Mouse (Mus musculus) layer of hippocampus, adult 2 months (tissue): Measurements from ENCODE around the gene Mfsd4b3. TPM values are rescaled to one million over a fixed set of nuclear protein-coding genes. Genes with fewer than 3 reads are reported as not detected.

Experiments used
- DNase-seq, 2 experiments: peaks; one replicate each; pipeline ENCODE4 v3.0.0; 2022; ENCODE audit warnings: low spot score in 2 of 2
- H3K27ac ChIP-seq: fragments of 200-600 bp; 2 replicates; pipeline ENCODE4 v1.8.1; 2022
- H3K4me3 ChIP-seq: fragments of 200-600 bp; 2 replicates; pipeline ENCODE4 v1.8.1; 2022; ENCODE audit warnings: mild to moderate bottlenecking
- CTCF ChIP-seq: fragments of 200-600 bp; conservative IDR thresholded peaks from 2 replicates; pipeline ENCODE4 v1.8.1; 2022; ENCODE audit warnings: antibody characterized with exemption, mild to moderate bottlenecking, moderate library complexity
- total RNA-seq, 2 experiments: library from RNA; stranded (reverse); gene quantifications; 2 replicates each; pipeline ENCODE4 v1.2.3; 2021

Gene Mfsd4b3
- total RNA-seq, 2 experiments from 2014 or later, result 0.20 to 0.27 TPM

- Histone ChIP-seq H3K4me3 (peak within 1 kb of the TSS; percentile 61), H3K27ac (peak within 1 kb of the TSS; percentile 95)
- TF ChIP-seq CTCF, result no peak
- DNase-seq, result peak; percentile 82 to 86
Measured at GRCm38 (mm10) chr10:39898874-39899371, 61.0 kb downstream of the Mfsd4b3 start, which contains the start of gene Mfsd4b4. Mfsd4b4 (minus strand) TSS chr10:39899238.

Other genes starting within 250 kb of the Mfsd4b3 start
- 10 to 100 TPM; 39.4 to 41.1 TPM for gene Rev3l, start 228.0 kb downstream of the Mfsd4b3 start, total RNA-seq
- gene Mfsd4b4, start 60.9 kb downstream of the Mfsd4b3 start, total RNA-seq, result 1 to 10 TPM; 7.8 to 7.9 TPM
- gene Mfsd4b2, start 33.2 kb downstream of the Mfsd4b3 start, total RNA-seq, result under 1 TPM; 0.22 to 0.23 TPM
- gene Mfsd4b5, start 26.5 kb upstream of the Mfsd4b3 start, total RNA-seq, result under 1 TPM; 0.29 to 0.67 TPM
- gene Mfsd4b1, start 65.1 kb upstream of the Mfsd4b3 start, total RNA-seq, result 1 to 10 TPM; 1.2 to 1.7 TPM
- 1 to 10 TPM; 4.8 to 4.9 TPM for gene Slc16a10, start 182.1 kb upstream of the Mfsd4b3 start, total RNA-seq